Mouse (Mus musculus) lung, adult 2 months (tissue): Measurements from ENCODE around the gene Spata25. TPM values are rescaled to one million over a fixed set of nuclear protein-coding genes. Genes with fewer than 3 reads are reported as not detected.
A peak's percentile ranks its signal among the peaks of the same experiment; 100 is the strongest.

Experiments
- DNase-seq: peaks from one replicate; pipeline ENCODE4 v3.0.0; 2022
- H3K4me1 ChIP-seq: fragments of 200-500 bp; 2 replicates; pipeline ENCODE4 v1.6.1; 2011; ENCODE audit warnings: low read length; ENCODE audit not compliant: control insufficient read depth, insufficient read depth
- H3K4me3 ChIP-seq: fragments of 200-500 bp; replicated peaks from 2 replicates; pipeline ENCODE3; 2011; ENCODE audit warnings: low read depth, mild to moderate bottlenecking, control low read depth, low read length; ENCODE audit errors: extremely low read depth
- CTCF ChIP-seq: fragments of 200-500 bp; IDR thresholded peaks from 2 replicates; pipeline ENCODE4 v1.5.1; 2011; ENCODE audit warnings: mild to moderate bottlenecking, low read length, control low read depth; ENCODE audit not compliant: insufficient read depth
- POLR2A ChIP-seq: fragments of 200-500 bp; IDR thresholded peaks from 2 replicates; pipeline ENCODE4 v1.6.1; 2011; ENCODE audit warnings: low read depth, mild to moderate bottlenecking, control low read depth, low read length, borderline replicate concordance; ENCODE audit errors: extremely low read depth
- WGBS: fragments of 180-500 bp; shearing (Covaris S2); methylation state at CpG from one replicate; pipeline ENCODE4 v1.1.7; 2018; 5-methylcytosine and 5-hydroxymethylcytosine counted together
- polyA plus RNA-seq: library from polyadenylated mRNA; depleted of rRNA; stranded (reverse); fragments of >200 nt; gene quantifications from 2 replicates; pipeline ENCODE4 v1.2.3, GENCODE M21; 2012

Gene Spata25
- polyA plus RNA-seq, 1 experiment = 0.54 TPM

DNA sequence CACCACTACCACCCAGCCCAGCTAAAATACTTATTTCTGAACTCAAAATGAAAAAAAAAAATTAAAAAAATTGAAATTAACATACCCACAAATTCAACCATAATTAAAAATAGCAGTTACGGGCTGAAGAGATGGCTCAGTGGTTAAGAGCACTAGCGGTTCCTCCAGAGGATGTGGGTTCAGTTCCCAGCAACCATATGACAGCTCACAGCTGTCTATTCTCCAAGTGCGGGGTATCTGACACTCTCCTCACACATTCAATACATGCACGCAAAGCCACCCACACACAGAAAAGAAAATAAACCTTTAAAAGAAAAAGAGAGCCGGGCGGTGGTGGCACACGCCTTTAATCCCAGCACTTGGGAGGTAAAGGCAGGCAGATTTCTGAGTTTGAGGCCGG, 21.7 kb upstream of the Spata25 start:
- Histone ChIP-seq H3K4me3 (no peak overlapping the region), H3K4me1 (peaks cover 6% of the 10 kb centered on the region; the same call in 1 of the 2 replicates)
- TF ChIP-seq POLR2A (no peak), CTCF (no peak)
- WGBS = 73% methylated on average over 8 of the region's 8 CpGs
- DNase-seq = no peak

DNA sequence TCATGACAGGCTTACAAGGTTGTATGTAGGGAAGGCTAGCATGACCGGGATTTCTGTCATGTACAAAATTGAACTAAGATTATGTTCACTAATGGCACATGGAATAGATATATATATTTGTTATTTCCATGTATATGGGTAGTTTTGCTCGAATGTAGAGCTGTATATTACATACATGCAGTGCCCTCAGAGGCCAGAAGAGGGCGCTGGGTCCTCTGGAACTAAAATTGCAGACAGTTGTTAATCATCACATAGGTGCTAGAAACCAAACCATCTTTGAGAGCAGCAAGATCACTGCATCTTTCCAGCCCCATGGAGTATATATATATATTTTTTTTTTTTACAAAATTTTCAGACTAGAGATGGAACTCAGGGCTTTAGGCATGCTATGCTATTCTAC, 17.4 kb upstream of the Spata25 start:
- TF ChIP-seq CTCF = peak; percentile 40
- TF ChIP-seq POLR2A = no peak
- WGBS = 58% methylated on average over 3 of the region's 3 CpGs
- no peaks in the 10 kb centered on the region for H3K4me1 ChIP-seq
- no peak for DNase-seq
- H3K4me3 ChIP-seq = no peak overlapping the region

GRCm38 (mm10) chr2:164835164-164835563, 6.8 kb upstream of the Spata25 start:
- Histone ChIP-seq H3K4me1 (peaks cover 9% of the 10 kb centered on the region), H3K4me3 (no peak overlapping the region)
- no peak for DNase-seq
- no peak for TF ChIP-seq CTCF
- peak; percentile 17; the same call in 1 of the 2 replicates for TF ChIP-seq POLR2A
- 73% methylated on average over 4 of the region's 4 CpGs for WGBS

DNA sequence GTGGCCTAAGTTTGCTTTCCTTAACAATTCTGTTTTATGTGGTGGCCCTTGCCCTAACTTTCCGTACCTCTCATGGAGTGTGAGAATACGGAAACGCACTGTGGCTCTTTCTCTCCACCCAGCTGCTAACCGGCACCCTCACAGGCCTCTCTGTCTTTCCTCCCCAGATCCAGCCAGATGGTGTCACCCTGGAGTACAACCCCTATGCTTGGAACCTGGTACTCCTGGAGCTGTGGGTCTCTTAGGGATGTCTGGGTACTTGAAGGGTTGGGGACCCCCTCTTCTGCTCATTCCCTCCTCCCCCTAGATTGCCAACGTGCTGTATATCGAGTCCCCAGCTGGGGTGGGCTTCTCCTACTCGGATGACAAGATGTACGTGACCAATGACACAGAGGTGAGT, 6.2 kb upstream of the Spata25 start:
- WGBS = 25% methylated on average over 8 of the region's 8 CpGs
- peak overlapping the region; percentile 75 for H3K4me3 ChIP-seq
- H3K4me1 ChIP-seq = peaks cover 9% of the 10 kb centered on the region
- TF ChIP-seq POLR2A (0 out of 2 replicates have a peak, but pooled peaks have one; percentile 5), CTCF (no peak)
- no peak for DNase-seq

DNA sequence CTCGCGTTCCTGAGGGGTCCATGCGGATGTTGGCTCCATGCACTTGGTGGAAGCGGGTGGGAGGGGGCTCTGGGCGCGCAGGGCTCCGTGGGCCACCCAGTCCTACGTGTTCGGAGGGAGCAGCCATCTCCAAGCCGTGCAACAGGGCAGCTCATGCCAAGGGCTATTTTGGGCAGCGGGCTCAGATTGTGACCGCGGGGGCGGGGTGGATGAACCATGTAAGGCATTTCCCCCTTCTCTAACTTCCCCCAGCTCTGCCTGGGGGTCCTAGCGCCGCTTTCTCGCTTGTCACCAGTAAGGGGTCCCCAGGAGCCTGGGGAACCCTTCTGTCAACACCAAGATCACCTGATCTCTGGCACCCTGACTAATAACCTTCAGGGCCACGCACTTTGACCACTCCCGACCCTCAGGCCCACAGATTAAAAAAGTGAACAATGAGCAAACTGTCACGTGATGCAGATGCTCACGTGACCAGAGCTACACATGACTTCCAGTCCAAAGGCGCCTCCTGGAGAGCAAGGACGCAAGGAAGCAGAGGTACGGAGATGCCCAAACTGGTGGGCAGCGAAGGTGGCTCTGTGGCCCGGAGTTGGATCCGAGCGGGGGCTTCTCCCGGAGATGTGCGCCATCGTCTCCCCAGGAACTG, 5.1 kb upstream of the Spata25 start, which contains the start of gene Neurl2:
TSS of gene Neurl2 (minus strand) at position 143 of the 646 bp plus-strand sequence.
- TF ChIP-seq POLR2A (peak; percentile 83; the same call in 1 of the 2 replicates), CTCF (no peak)
- WGBS = under 1% methylated on average over 31 of the region's 31 CpGs
- peaks cover 9% of the 10 kb centered on the region for H3K4me1 ChIP-seq
- peak; percentile 91 for DNase-seq
- H3K4me3 ChIP-seq = peak within 1 kb of the TSS; percentile 75

GRCm38 (mm10) chr2:164832748-164833301, 4.5 kb upstream of the Spata25 start, which contains the start of gene Ctsa:
Ctsa (plus strand) TSS chr2:164832873.
- peak within 1 kb of the TSS; percentile 75 for H3K4me3 ChIP-seq
- TF ChIP-seq POLR2A = 0 out of 2 replicates have a peak, but pooled peaks have one; percentile 5
- peak; percentile 53 for TF ChIP-seq CTCF
- peak; percentile 75 for DNase-seq
- peaks cover 9% of the 10 kb centered on the region for H3K4me1 ChIP-seq
- 1% methylated on average over 35 of the region's 35 CpGs for WGBS

GRCm38 (mm10) chr2:164832032-164832747, 3.9 kb upstream of the Spata25 start:
- Histone ChIP-seq H3K4me1 (peaks cover 9% of the 10 kb centered on the region), H3K4me3 (peak overlapping the region; percentile 75)
- 56% methylated on average over 16 of the region's 16 CpGs for WGBS
- DNase-seq = no peak
- TF ChIP-seq CTCF (no peak), POLR2A (no peak; the same call in 1 of the 2 replicates)

DNA sequence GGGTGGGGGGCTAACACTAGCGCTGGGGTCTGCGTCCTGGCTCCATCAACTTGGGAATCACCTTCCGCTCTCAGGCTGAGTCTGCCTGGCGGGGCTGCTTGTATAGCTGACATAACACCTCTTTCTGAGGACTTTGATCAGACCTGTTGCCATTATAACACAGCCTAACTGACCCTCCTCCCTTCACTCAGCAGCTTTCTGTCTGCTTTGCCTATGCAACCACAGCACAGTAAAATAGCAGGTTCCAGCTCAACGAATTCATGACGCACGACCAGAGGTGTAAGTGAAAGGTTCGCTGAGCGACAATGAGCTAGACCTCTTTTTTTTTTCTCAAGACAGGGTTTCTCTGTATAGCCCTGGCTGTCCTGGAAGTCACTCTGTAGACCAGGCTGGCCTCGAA, 2.7 kb upstream of the Spata25 start:
- TF ChIP-seq CTCF = no peak
- TF ChIP-seq POLR2A = no peak
- WGBS = 86% methylated on average over 10 of the region's 10 CpGs
- DNase-seq = no peak

GRCm38 (mm10) chr2:164829090-164829489, 753 bp upstream of the Spata25 start:
- Histone ChIP-seq H3K4me1 (peaks cover 2% of the 10 kb centered on the region; the same call in 1 of the 2 replicates), H3K4me3 (no peak overlapping the region)
- no peak for TF ChIP-seq POLR2A
- TF ChIP-seq CTCF = no peak
- 90% methylated on average over 1 of the region's 1 CpGs for WGBS
- DNase-seq = no peak

More for the DNA sequence above, 2.7 kb upstream of the Spata25 start:
- no peak overlapping the region for H3K4me3 ChIP-seq
- H3K4me1 ChIP-seq = peaks cover 9% of the 10 kb centered on the region
